Mouse (Mus musculus) midbrain, embryonic 10.5 days (tissue): Measurements from ENCODE around the gene Rexo1. TPM values are rescaled to one million over a fixed set of nuclear protein-coding genes. Genes with fewer than 3 reads are reported as not detected.
"Not testable (repeated sequence)": the region's sequence is repeated elsewhere in the genome, so short reads cannot be mapped to it uniquely, and the experiment has no call there.

Experiments
- DNase-seq: peaks from one replicate; pipeline ENCODE4 v3.0.0-alpha.2; 2017; ENCODE audit warnings: low spot score
- H3K27ac ChIP-seq: fragments of 300-500 bp; sonication (generic); replicated peaks from 2 replicates; pipeline ENCODE4 v1.5.1; 2016; ENCODE audit warnings: mild to moderate bottlenecking
- H3K27me3 ChIP-seq: fragments of 300-500 bp; sonication (generic); 2 replicates; pipeline ENCODE4 v1.6.1; 2016; ENCODE audit warnings: low read depth, mild to moderate bottlenecking; ENCODE audit not compliant: poor library complexity, severe bottlenecking
- H3K36me3 ChIP-seq: fragments of 300-500 bp; sonication (generic); 2 replicates; pipeline ENCODE4 v1.6.1; 2016; ENCODE audit warnings: mild to moderate bottlenecking, moderate library complexity
- H3K4me1 ChIP-seq: fragments of 300-500 bp; sonication (generic); 2 replicates; pipeline ENCODE4 v1.6.1; 2016
- H3K4me3 ChIP-seq: fragments of 300-500 bp; sonication (generic); 2 replicates; pipeline ENCODE4 v1.5.1; 2016; ENCODE audit warnings: mild to moderate bottlenecking, moderate library complexity
- H3K9me3 ChIP-seq: fragments of 300-500 bp; sonication (generic); replicated peaks from 2 replicates; pipeline ENCODE4 v1.6.1; 2016; ENCODE audit warnings: mild to moderate bottlenecking
- WGBS: fragments of 180-500 bp; shearing (Covaris S2); methylation state at CpG from one replicate; pipeline ENCODE4 v1.1.7; 2016; 5-methylcytosine and 5-hydroxymethylcytosine counted together
- polyA plus RNA-seq: library from polyadenylated mRNA; unstranded; fragments of >200 nt; fragmentation: Nextera tagmentation; extraction: Ambion mirVana; gene quantifications from 2 replicates; pipeline ENCODE4 v1.2.1, GENCODE M21; 2016

The Rexo1 gene
- polyA plus RNA-seq: 31.6 and 35.3 TPM in 2 replicates

GRCm38 (mm10) chr10:80561116-80561944 is at the start of gene Rexo1:
Rexo1 (minus strand) TSS chr10:80561560.
- under 1% methylated on average over 72 of the region's 72 CpGs for WGBS
- peak; percentile 94 for DNase-seq
- H3K27me3 ChIP-seq: no peaks in the 10 kb centered on the region
- H3K27ac ChIP-seq: peak within 1 kb of the TSS; percentile 99
- H3K4me3 ChIP-seq: peak within 1 kb of the TSS; percentile 99
- H3K36me3 ChIP-seq: 0 out of 2 replicates have a peak, but pooled peaks cover 3% of the 10 kb centered on the region
- peaks cover 49% of the 10 kb centered on the region for H3K4me1 ChIP-seq
- H3K9me3 ChIP-seq: no peaks in the 10 kb centered on the region

- WGBS: 83% methylated on average over 4 of the region's 4 CpGs
- peak; percentile 56 for DNase-seq
- Histone ChIP-seq H3K27ac (no peak overlapping the region), H3K4me3 (no peak overlapping the region), H3K4me1 (no peaks in the 10 kb centered on the region), H3K36me3 (peaks cover 96% of the 10 kb centered on the region), H3K9me3 (no peaks in the 10 kb centered on the region), H3K27me3 (no peaks in the 10 kb centered on the region)
Measured at GRCm38 (mm10) chr10:80611024-80611423, 49.7 kb upstream of the Rexo1 start.

- 91% methylated on average over 9 of the region's 9 CpGs for WGBS
- Histone ChIP-seq H3K27ac (no peak overlapping the region), H3K4me1 (no peaks in the 10 kb centered on the region), H3K4me3 (no peak overlapping the region), H3K36me3 (peaks cover 91% of the 10 kb centered on the region), H3K9me3 (no peaks in the 10 kb centered on the region), H3K27me3 (no peaks in the 10 kb centered on the region)
- no peak for DNase-seq
Measured at GRCm38 (mm10) chr10:80610116-80610785, 48.9 kb upstream of the Rexo1 start.

- Histone ChIP-seq H3K27me3 (no peaks in the 10 kb centered on the region), H3K4me3 (no peak overlapping the region), H3K9me3 (no peaks in the 10 kb centered on the region), H3K36me3 (peaks cover 83% of the 10 kb centered on the region), H3K27ac (no peak overlapping the region), H3K4me1 (peaks cover 5% of the 10 kb centered on the region)
- DNase-seq: no peak
- WGBS: 88% methylated on average over 10 of the region's 10 CpGs
Measured at GRCm38 (mm10) chr10:80609269-80609924, 48.0 kb upstream of the Rexo1 start.

DNA sequence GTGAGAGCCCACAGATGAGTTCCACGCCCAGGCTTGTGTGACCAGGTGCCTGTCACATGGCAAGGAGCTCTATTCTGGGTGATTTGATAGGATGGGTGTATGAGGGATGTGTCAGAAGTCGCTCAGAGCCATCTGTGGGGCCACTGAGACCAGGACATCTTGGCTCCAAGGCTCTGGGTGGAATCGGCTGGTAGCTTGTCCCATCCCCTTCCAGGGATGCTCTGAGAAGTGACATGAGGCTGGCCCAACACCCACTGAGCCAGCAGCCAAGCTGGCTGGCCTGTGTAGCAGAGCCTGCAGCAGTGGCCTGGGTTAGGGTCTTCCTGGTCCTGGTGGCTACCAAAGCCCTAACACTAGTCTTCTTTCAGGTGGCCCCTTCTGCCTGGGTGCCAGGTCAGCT is 47.1 kb upstream of the Rexo1 start:
- WGBS: 96% methylated on average over 3 of the region's 3 CpGs

GRCm38 (mm10) chr10:80606737-80607350 is 45.5 kb upstream of the Rexo1 start:
- 96% methylated on average over 34 of the region's 34 CpGs for WGBS
- no peak for DNase-seq
- peaks cover 58% of the 10 kb centered on the region for H3K36me3 ChIP-seq
- H3K4me3 ChIP-seq: peak overlapping the region; percentile 12; the same call in 1 of the 2 replicates
- H3K27me3 ChIP-seq: no peaks in the 10 kb centered on the region
- H3K27ac ChIP-seq: no peak overlapping the region
- peaks cover 23% of the 10 kb centered on the region for H3K4me1 ChIP-seq
- no peaks in the 10 kb centered on the region for H3K9me3 ChIP-seq

More for the DNA sequence above, 47.1 kb upstream of the Rexo1 start:
- no peak overlapping the region for H3K27ac ChIP-seq
- DNase-seq: no peak
- peaks cover 74% of the 10 kb centered on the region for H3K36me3 ChIP-seq
- no peaks in the 10 kb centered on the region for H3K27me3 ChIP-seq
- H3K4me3 ChIP-seq: no peak overlapping the region
- no peaks in the 10 kb centered on the region for H3K9me3 ChIP-seq
- H3K4me1 ChIP-seq: peaks cover 14% of the 10 kb centered on the region

DNA sequence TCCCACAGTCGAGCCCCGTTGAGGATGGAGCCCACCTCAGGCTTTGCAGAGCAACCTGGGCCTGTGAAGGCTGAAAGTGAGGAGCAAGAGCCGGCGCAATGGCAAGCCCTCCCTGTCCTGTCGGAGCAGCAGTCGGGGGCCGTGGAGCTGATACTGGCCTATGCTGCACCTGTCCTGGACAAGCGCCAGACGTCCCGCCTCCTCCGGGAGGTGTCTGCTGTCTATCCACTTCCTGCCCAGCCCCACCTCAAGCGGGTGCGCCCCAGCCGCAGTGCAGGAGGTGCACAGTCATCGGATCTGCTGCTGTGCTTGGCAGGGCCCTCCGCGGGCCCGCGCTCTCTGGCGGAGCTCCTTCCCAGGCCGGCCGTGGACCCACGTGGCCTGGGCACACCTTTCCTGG is 44.9 kb upstream of the Rexo1 start:
- WGBS: 95% methylated on average over 23 of the region's 23 CpGs
- no peak overlapping the region for H3K27ac ChIP-seq
- H3K4me1 ChIP-seq: peaks cover 23% of the 10 kb centered on the region
- H3K36me3 ChIP-seq: peaks cover 53% of the 10 kb centered on the region
- H3K27me3 ChIP-seq: no peaks in the 10 kb centered on the region
- no peaks in the 10 kb centered on the region for H3K9me3 ChIP-seq
- peak overlapping the region; percentile 12; the same call in 1 of the 2 replicates for H3K4me3 ChIP-seq
- no peak for DNase-seq

DNA sequence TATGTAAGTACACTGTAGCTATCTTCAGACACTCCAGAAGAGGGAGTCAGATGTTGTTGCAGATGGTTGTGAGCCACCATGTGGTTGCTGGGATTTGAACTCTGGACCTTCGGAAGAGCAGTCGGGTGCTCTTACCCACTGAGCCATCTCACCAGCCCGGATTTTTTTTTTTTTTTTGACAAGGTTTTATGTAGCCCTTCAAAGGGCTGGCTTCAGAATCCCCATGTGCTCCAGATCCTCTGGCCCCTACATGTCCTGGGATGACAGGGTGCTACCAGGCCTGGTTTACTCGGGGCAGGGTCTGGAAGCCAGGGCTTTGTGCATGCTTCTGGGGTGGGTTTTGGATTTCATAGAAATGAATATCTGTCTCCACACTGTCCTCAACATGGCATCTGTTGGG is 44.4 kb upstream of the Rexo1 start, which contains the start of gene Gm49322:
Gene Gm49322, plus strand, starts transcription at position 301 of the 400 bp plus-strand sequence.
- peaks cover 23% of the 10 kb centered on the region for H3K4me1 ChIP-seq
- H3K36me3 ChIP-seq: peaks cover 48% of the 10 kb centered on the region
- 79% methylated on average over 3 of the region's 4 CpGs for WGBS
- peak within 1 kb of the TSS; percentile 76; the same call in 1 of the 2 replicates for H3K4me3 ChIP-seq
- H3K27me3 ChIP-seq, H3K9me3 ChIP-seq, H3K27ac ChIP-seq, DNase-seq: not testable (repeated sequence)

GRCm38 (mm10) chr10:80604988-80605387 is 43.6 kb upstream of the Rexo1 start:
- no peak for DNase-seq
- Histone ChIP-seq H3K9me3 (no peaks in the 10 kb centered on the region), H3K27ac (no peak overlapping the region), H3K27me3 (no peaks in the 10 kb centered on the region), H3K36me3 (peaks cover 42% of the 10 kb centered on the region), H3K4me1 (peaks cover 23% of the 10 kb centered on the region), H3K4me3 (0 out of 2 replicates have a peak overlapping the region, but pooled peaks have one; percentile 76)
- 90% methylated on average over 2 of the region's 2 CpGs for WGBS

- no peaks in the 10 kb centered on the region for H3K27me3 ChIP-seq
- peaks cover 23% of the 10 kb centered on the region for H3K4me1 ChIP-seq
- no peaks in the 10 kb centered on the region for H3K9me3 ChIP-seq
- H3K27ac ChIP-seq: peak overlapping the region; percentile 88; the same call in 1 of the 2 replicates
- H3K36me3 ChIP-seq: peaks cover 33% of the 10 kb centered on the region
- H3K4me3 ChIP-seq: peak overlapping the region; percentile 76
- WGBS: 89% methylated on average over 7 of the region's 7 CpGs
- DNase-seq: no peak
Measured at GRCm38 (mm10) chr10:80604001-80604509, 42.7 kb upstream of the Rexo1 start.

DNA sequence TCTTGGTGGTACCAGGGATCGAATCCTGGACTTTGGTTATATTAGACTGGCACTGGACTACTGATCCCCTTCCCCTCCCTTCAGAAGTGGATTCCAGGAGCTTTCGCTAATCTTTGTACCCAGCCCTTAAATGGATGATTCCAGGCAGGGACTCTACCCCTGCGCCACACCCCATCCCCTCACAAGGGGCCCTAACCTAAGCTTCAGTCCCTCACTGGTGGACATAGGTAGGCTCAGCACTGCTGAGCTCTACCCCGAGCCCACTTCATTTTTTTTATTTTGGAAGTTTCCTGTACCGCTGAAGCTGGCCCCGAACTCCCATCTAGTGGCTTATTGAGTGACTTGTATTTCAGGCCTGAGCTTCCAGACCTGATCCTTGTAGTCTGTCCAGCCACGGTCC is 42.0 kb upstream of the Rexo1 start:
- 35% methylated on average over 7 of the region's 7 CpGs for WGBS
- Histone ChIP-seq H3K27ac (peak overlapping the region; percentile 88), H3K27me3 (no peaks in the 10 kb centered on the region), H3K36me3 (peaks cover 26% of the 10 kb centered on the region), H3K4me1 (peaks cover 23% of the 10 kb centered on the region), H3K9me3 (no peaks in the 10 kb centered on the region), H3K4me3 (peak overlapping the region; percentile 76)
- no peak for DNase-seq
